Comparison of ENCODE assay signal across 21 mouse cellular contexts in genomic region chr2:7273214-7273613, GRCm38 (mm10).
DNase-seq lines count a peak whose midpoint lies in the region; ATAC-seq and TF ChIP-seq lines count a peak whose summit lies in the region.
"Had no signal": no experiment of that assay in that cellular context is flagged by ENCODE, and none has a peak within 500 bp of the region (broad histone marks: within the 10 kb centered on the region; RNA-seq: fewer than 3 reads in every experiment).

No protein-coding gene starts in this region.

- no peak for TF ChIP-seq POLR2A in brain, embryonic 14.5 days (IDR thresholded peaks at IDR 0.05; ENCODE audit: borderline replicate concordance, extremely low read depth, insufficient read depth, insufficient read length, poor library complexity, severe bottlenecking)

- no peak overlapping the region for H3K9ac ChIP-seq in forebrain, embryonic 16.5 days (replicated peaks; ENCODE audit: low read depth, low read length)
- no peak overlapping the region for H3K9ac ChIP-seq in forebrain, embryonic 13.5 days
- no peak overlapping the region for H3K9ac ChIP-seq in kidney, postnatal 0 days (ENCODE audit: low read depth, low read length)
- H3K9ac ChIP-seq: embryonic facial prominence, embryonic 13.5 days; forebrain, embryonic 15.5 days; liver, postnatal 0 days; midbrain, embryonic 15.5 days had no signal

- no peaks in the 10 kb centered on the region for H3K36me3 ChIP-seq in forebrain, embryonic 16.5 days (ENCODE audit: control insufficient read depth, insufficient read depth)
- H3K36me3 ChIP-seq in forebrain, embryonic 13.5 days (ENCODE audit: poor library complexity, severe bottlenecking): no peaks in the 10 kb centered on the region
- no peaks in the 10 kb centered on the region for H3K36me3 ChIP-seq in kidney, postnatal 0 days (ENCODE audit: insufficient read depth, low read length)
- H3K36me3 ChIP-seq: embryonic facial prominence, embryonic 13.5 days; forebrain, embryonic 15.5 days; midbrain, embryonic 15.5 days had no signal

- WGBS in forebrain, embryonic 16.5 days: 67% methylated on average over 4 of the region's 4 CpGs
- 62% methylated on average over 4 of the region's 4 CpGs for WGBS in forebrain, embryonic 13.5 days
- WGBS in kidney, postnatal 0 days: 39% methylated on average over 4 of the region's 4 CpGs

- DNase-seq in kidney, postnatal 0 days (ENCODE audit: low spot score): no peak
- DNase-seq in kidney, postnatal 36 days: no peak
- DNase-seq in brain, embryonic 14.5 days (ENCODE audit: low read depth): peak; percentile 31
- DNase-seq in embryo, embryonic 9.5 days (ENCODE audit: extremely low spot score): peak; percentile 2
- DNase-seq in ovary, postnatal 36 days (ENCODE audit: low spot score): no peak
- no peak for DNase-seq in frontal cortex, postnatal 25 days (ENCODE audit: low spot score in 2 of 2)
- DNase-seq: adrenal gland, adult 8-10 months; gastrocnemius, adult 2 months; heart, postnatal 10 days; kidney, adult 18-20 months; liver, postnatal 0 days; lung, postnatal 14 days; right cerebral cortex, postnatal 14 days; thymus, postnatal 36 days had no signal

- no peak for TF ChIP-seq CTCF in kidney, postnatal 0 days (IDR thresholded peaks at IDR 0.05; ENCODE audit: low read depth)
- TF ChIP-seq CTCF in brain, embryonic 14.5 days (IDR thresholded peaks at IDR 0.05; ENCODE audit: borderline replicate concordance, extremely low read depth, insufficient read depth, insufficient read length): no peak

- no peak for ATAC-seq in forebrain, embryonic 16.5 days
- no peak for ATAC-seq in forebrain, embryonic 13.5 days
- ATAC-seq in kidney, postnatal 0 days (replicated peaks; ENCODE audit: low FRiP score, low read depth): 0 out of 2 replicates have a peak, but pooled peaks have one; percentile 40
- ATAC-seq: forebrain, embryonic 15.5 days; liver, postnatal 0 days; midbrain, embryonic 15.5 days had no signal

- H3K27me3 ChIP-seq in forebrain, embryonic 16.5 days (replicated peaks; ENCODE audit: control insufficient read depth, insufficient read depth, low read length): no peaks in the 10 kb centered on the region
- no peaks in the 10 kb centered on the region for H3K27me3 ChIP-seq in forebrain, embryonic 13.5 days
- no peaks in the 10 kb centered on the region for H3K27me3 ChIP-seq in kidney, postnatal 0 days (ENCODE audit: insufficient read depth, low read length)
- H3K27me3 ChIP-seq: embryonic facial prominence, embryonic 13.5 days; forebrain, embryonic 15.5 days; midbrain, embryonic 15.5 days had no signal

- H3K27ac ChIP-seq in forebrain, embryonic 16.5 days (ENCODE audit: low read length): 0 out of 2 replicates have a peak overlapping the region, but pooled peaks have one; percentile 42
- H3K27ac ChIP-seq in forebrain, embryonic 13.5 days: no peak overlapping the region; the same call in 1 of the 2 replicates
- H3K27ac ChIP-seq in kidney, postnatal 0 days: no peak overlapping the region
- H3K27ac ChIP-seq: embryonic facial prominence, embryonic 13.5 days; forebrain, embryonic 15.5 days; gastrocnemius, adult 2 months; midbrain, embryonic 15.5 days had no signal

- no peak overlapping the region for H3K4me3 ChIP-seq in forebrain, embryonic 16.5 days (replicated peaks; ENCODE audit: low read length)
- no peak overlapping the region for H3K4me3 ChIP-seq in forebrain, embryonic 13.5 days
- no peak overlapping the region for H3K4me3 ChIP-seq in kidney, postnatal 0 days (replicated peaks; ENCODE audit: low read depth, low read length)
- H3K4me3 ChIP-seq: embryonic facial prominence, embryonic 13.5 days; forebrain, embryonic 15.5 days; gastrocnemius, adult 2 months; midbrain, embryonic 15.5 days; myocyte had no signal

- no peaks in the 10 kb centered on the region for H3K9me3 ChIP-seq in forebrain, embryonic 16.5 days (ENCODE audit: control insufficient read depth, low read length)
- H3K9me3 ChIP-seq in forebrain, embryonic 13.5 days (replicated peaks): no peaks in the 10 kb centered on the region
- H3K9me3 ChIP-seq in kidney, postnatal 0 days (replicated peaks; ENCODE audit: low read length): no peaks in the 10 kb centered on the region
- H3K9me3 ChIP-seq: embryonic facial prominence, embryonic 13.5 days; forebrain, embryonic 15.5 days; midbrain, embryonic 15.5 days had no signal

- H3K4me2 ChIP-seq in forebrain, embryonic 16.5 days (ENCODE audit: low read length): no peak overlapping the region
- no peak overlapping the region for H3K4me2 ChIP-seq in forebrain, embryonic 13.5 days
- no peak overlapping the region for H3K4me2 ChIP-seq in kidney, postnatal 0 days (ENCODE audit: low read length)
- H3K4me2 ChIP-seq: embryonic facial prominence, embryonic 13.5 days; forebrain, embryonic 15.5 days; heart, embryonic 11.5 days; midbrain, embryonic 15.5 days had no signal

- H3K4me1 ChIP-seq in forebrain, embryonic 16.5 days (replicated peaks; ENCODE audit: control insufficient read depth, insufficient read depth, low read length): no peaks in the 10 kb centered on the region; the same call in 1 of the 2 replicates
- H3K4me1 ChIP-seq in forebrain, embryonic 13.5 days: peaks cover 3% of the 10 kb centered on the region; the same call in 1 of the 2 replicates
- H3K4me1 ChIP-seq in kidney, postnatal 0 days (replicated peaks; ENCODE audit: insufficient read depth, low read length): no peaks in the 10 kb centered on the region
- H3K4me1 ChIP-seq: midbrain, embryonic 15.5 days had no signal

Comparison
In these comparisons a context has a peak if more than half of its experiments do, and no peak if none do; other contexts are left out.
1. DNase-seq: peak in brain, embryonic 14.5 days (single experiment) and embryo, embryonic 9.5 days (single experiment); none in kidney, postnatal 0 days (single experiment), kidney, postnatal 36 days (0 of 2), ovary, postnatal 36 days (single experiment) and frontal cortex, postnatal 25 days (0 of 2).